Mouse (Mus musculus): ENCODE measurements around the gene Zcchc3. TPM values are rescaled to one million over a fixed set of nuclear protein-coding genes. Genes with fewer than 3 reads are reported as not detected.

Zcchc3 gene
- polyA plus RNA-seq, 1 experiment from 2014 or later, result 67.7 TPM

GRCm38 (mm10) chr2:152367917-152368316 lies 46.9 kb downstream of the Zcchc3 start:
- Histone ChIP-seq H3K4me3 (ENCODE audit: low read depth, low read length) (no peak overlapping the region), H3K27ac (replicated peaks; ENCODE audit: low read depth, low read length) (no peak overlapping the region), H3K9me3 (replicated peaks; ENCODE audit: control insufficient read depth, low read length) (no peaks in the 10 kb centered on the region), H3K9ac (replicated peaks; ENCODE audit: low read length) (no peak overlapping the region), H3K4me1 (ENCODE audit: control insufficient read depth, insufficient read depth, low read length) (no peaks in the 10 kb centered on the region), H3K27me3 (ENCODE audit: control insufficient read depth, insufficient read depth, low read length) (no peaks in the 10 kb centered on the region), H3K4me2 (ENCODE audit: low read depth, low read length) (no peak overlapping the region), H3K36me3 (replicated peaks; ENCODE audit: control insufficient read depth, insufficient read depth, low read depth, low read length) (no peaks in the 10 kb centered on the region)
- WGBS, result 90% methylated on average over 5 of the region's 5 CpGs
- no peak for ATAC-seq (replicated peaks; ENCODE audit: insufficient number of reproducible peaks, low FRiP score, low TSS enrichment, low read depth)
- no peak for DNase-seq (ENCODE audit: low spot score)

GRCm38 (mm10) chr2:152363245-152364147 lies 51.3 kb downstream of the Zcchc3 start:
- ATAC-seq (replicated peaks; ENCODE audit: insufficient number of reproducible peaks, low FRiP score, low TSS enrichment, low read depth) (peak; percentile 74), DNase-seq (ENCODE audit: low spot score) (peak; percentile 91)
- Histone ChIP-seq H3K36me3 (replicated peaks; ENCODE audit: control insufficient read depth, insufficient read depth, low read depth, low read length) (no peaks in the 10 kb centered on the region), H3K4me2 (ENCODE audit: low read depth, low read length) (no peak overlapping the region), H3K9me3 (replicated peaks; ENCODE audit: control insufficient read depth, low read length) (no peaks in the 10 kb centered on the region), H3K27ac (replicated peaks; ENCODE audit: low read depth, low read length) (no peak overlapping the region), H3K4me3 (ENCODE audit: low read depth, low read length) (no peak overlapping the region), H3K4me1 (ENCODE audit: control insufficient read depth, insufficient read depth, low read length) (no peaks in the 10 kb centered on the region), H3K9ac (replicated peaks; ENCODE audit: low read length) (no peak overlapping the region; the same call in 1 of the 2 replicates), H3K27me3 (ENCODE audit: control insufficient read depth, insufficient read depth, low read length) (no peaks in the 10 kb centered on the region)
- WGBS, result 10% methylated on average over 17 of the region's 17 CpGs

Other genes starting within 250 kb of the Zcchc3 start
- gene Csnk2a1, start 188.2 kb downstream of the Zcchc3 start, polyA plus RNA-seq (2014; fragmentation: Nextera tagmentation; extraction: Ambion mirVana), result 57.8 and 64.9 TPM in 2 replicates
- gene Tbc1d20, start 121.2 kb downstream of the Zcchc3 start, polyA plus RNA-seq (2014; fragmentation: Nextera tagmentation; extraction: Ambion mirVana), result 25.4 and 26.4 TPM in 2 replicates
- 58.2 and 64.9 TPM in 2 replicates for gene Rbck1, start 82.4 kb downstream of the Zcchc3 start, polyA plus RNA-seq (2014; fragmentation: Nextera tagmentation; extraction: Ambion mirVana)
- 1.4 and 1.7 TPM in 2 replicates for gene Trib3, start 71.0 kb downstream of the Zcchc3 start, polyA plus RNA-seq (2014; fragmentation: Nextera tagmentation; extraction: Ambion mirVana)
- gene Nrsn2, start 38.4 kb downstream of the Zcchc3 start, polyA plus RNA-seq (2014; fragmentation: Nextera tagmentation; extraction: Ambion mirVana), result 3.0 and 4.2 TPM in 2 replicates
- gene Sox12, start 17.0 kb downstream of the Zcchc3 start, polyA plus RNA-seq (2014; fragmentation: Nextera tagmentation; extraction: Ambion mirVana), result 19.6 and 20.7 TPM in 2 replicates
- gene 6820408C15Rik, start 560 bp upstream of the Zcchc3 start, polyA plus RNA-seq (2014; fragmentation: Nextera tagmentation; extraction: Ambion mirVana), result 0.17 and 0.24 TPM in 2 replicates
- not detected in 2 replicates for gene Defb23, start 49.6 kb upstream of the Zcchc3 start, polyA plus RNA-seq (2014; fragmentation: Nextera tagmentation; extraction: Ambion mirVana)
- not detected in 2 replicates for gene Defb20, start 62.0 kb upstream of the Zcchc3 start, polyA plus RNA-seq (2014; fragmentation: Nextera tagmentation; extraction: Ambion mirVana)
- not detected in 2 replicates for gene Defb22, start 75.1 kb upstream of the Zcchc3 start, polyA plus RNA-seq (2014; fragmentation: Nextera tagmentation; extraction: Ambion mirVana)
- not detected in 2 replicates for gene Defb26, start 96.7 kb upstream of the Zcchc3 start, polyA plus RNA-seq (2014; fragmentation: Nextera tagmentation; extraction: Ambion mirVana)
- gene Defb28, start 103.2 kb upstream of the Zcchc3 start, polyA plus RNA-seq (2014; fragmentation: Nextera tagmentation; extraction: Ambion mirVana), result not detected in 2 replicates
- not detected in 2 replicates for gene Defb29, start 125.1 kb upstream of the Zcchc3 start, polyA plus RNA-seq (2014; fragmentation: Nextera tagmentation; extraction: Ambion mirVana)
- gene Gm17416, start 154.3 kb upstream of the Zcchc3 start, polyA plus RNA-seq (2014; fragmentation: Nextera tagmentation; extraction: Ambion mirVana), result not detected in 2 replicates
- not detected in 2 replicates for gene Defb21, start 157.7 kb upstream of the Zcchc3 start, polyA plus RNA-seq (2014; fragmentation: Nextera tagmentation; extraction: Ambion mirVana)
- not detected in 2 replicates for gene Defb19, start 165.3 kb upstream of the Zcchc3 start, polyA plus RNA-seq (2014; fragmentation: Nextera tagmentation; extraction: Ambion mirVana)
- not detected in 2 replicates for gene Defb45, start 184.4 kb upstream of the Zcchc3 start, polyA plus RNA-seq (2014; fragmentation: Nextera tagmentation; extraction: Ambion mirVana)
- not detected in 2 replicates for gene Defb36, start 189.3 kb upstream of the Zcchc3 start, polyA plus RNA-seq (2014; fragmentation: Nextera tagmentation; extraction: Ambion mirVana)
- gene Defb25, start 208.0 kb upstream of the Zcchc3 start, polyA plus RNA-seq (2014; fragmentation: Nextera tagmentation; extraction: Ambion mirVana), result not detected in 2 replicates
- gene Rem1, start 211.9 kb upstream of the Zcchc3 start, polyA plus RNA-seq (2014; fragmentation: Nextera tagmentation; extraction: Ambion mirVana), result 0.36 and 0.91 TPM in 2 replicates